Mouse (Mus musculus) heart, postnatal 0 days (tissue): ENCODE results near the gene Ppa1.
"Not testable (repeated sequence)": the region's sequence is repeated elsewhere in the genome, so short reads cannot be mapped to it uniquely, and the experiment has no call there.

Experiments used
- CTCF ChIP-seq: IDR thresholded peaks from 2 replicates; pipeline ENCODE4 v1.5.1; 2016; ENCODE audit warnings: antibody characterized with exemption, control low read depth, low read depth
- EP300 ChIP-seq: IDR thresholded peaks from 2 replicates; pipeline ENCODE4 v1.6.1; 2016; ENCODE audit warnings: antibody characterized with exemption, low read depth

DNA sequence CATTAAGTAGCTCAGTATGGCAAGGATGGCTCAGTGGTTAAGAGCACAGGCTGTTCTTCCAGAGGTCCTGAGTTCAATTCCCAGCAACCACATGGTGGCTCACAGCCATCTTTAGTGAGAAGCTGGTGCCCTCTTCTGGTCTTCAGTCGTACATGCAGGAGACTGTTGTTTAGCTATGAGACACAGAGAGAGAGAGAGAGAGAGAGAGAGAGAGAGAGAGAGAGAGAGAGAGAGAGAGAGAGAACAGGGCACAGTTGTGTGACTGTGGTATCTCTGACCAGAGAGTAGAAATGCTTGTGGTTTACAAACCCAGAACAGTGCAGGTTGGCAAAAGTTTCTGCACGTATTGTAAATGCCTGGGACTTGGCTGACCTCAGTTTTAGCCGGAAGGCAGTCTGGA, 24.5 kb upstream of the Ppa1 start:
- peak; percentile 8; the same call in 1 of the 2 replicates for TF ChIP-seq CTCF
- TF ChIP-seq EP300: not testable (repeated sequence)
